Mouse (Mus musculus): ENCODE results near the gene Pced1b.

Pced1b gene

DNA sequence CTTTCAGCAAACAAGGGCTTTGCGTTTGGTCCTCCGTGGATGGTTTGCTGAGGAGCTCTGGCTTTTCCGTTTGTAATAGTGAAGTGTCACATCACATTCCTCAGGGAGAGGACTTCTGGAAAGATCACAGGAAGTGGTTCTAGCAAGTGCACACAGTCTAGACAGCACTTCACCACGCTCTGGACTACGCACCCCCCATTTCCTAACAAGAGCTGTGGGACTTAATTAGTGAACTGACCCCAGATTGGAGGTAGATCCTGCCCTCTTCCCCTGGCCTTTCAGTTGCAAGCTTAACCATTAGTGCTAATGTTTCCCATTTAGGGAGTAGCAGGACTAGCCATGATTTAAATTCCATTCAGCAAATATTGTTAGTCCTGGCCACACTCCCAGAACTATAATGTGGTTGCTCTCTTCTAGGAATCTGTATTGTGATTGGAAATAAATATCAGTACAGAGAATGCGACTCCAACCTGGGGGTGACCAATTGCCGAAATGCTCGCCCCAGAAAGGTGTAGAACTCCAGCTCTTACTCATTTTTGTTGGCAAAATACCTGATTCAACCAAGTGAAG is 10.4 kb downstream of the Pced1b start:
- no peak for DNase-seq (ENCODE audit: low read depth, low spot score)

DNA sequence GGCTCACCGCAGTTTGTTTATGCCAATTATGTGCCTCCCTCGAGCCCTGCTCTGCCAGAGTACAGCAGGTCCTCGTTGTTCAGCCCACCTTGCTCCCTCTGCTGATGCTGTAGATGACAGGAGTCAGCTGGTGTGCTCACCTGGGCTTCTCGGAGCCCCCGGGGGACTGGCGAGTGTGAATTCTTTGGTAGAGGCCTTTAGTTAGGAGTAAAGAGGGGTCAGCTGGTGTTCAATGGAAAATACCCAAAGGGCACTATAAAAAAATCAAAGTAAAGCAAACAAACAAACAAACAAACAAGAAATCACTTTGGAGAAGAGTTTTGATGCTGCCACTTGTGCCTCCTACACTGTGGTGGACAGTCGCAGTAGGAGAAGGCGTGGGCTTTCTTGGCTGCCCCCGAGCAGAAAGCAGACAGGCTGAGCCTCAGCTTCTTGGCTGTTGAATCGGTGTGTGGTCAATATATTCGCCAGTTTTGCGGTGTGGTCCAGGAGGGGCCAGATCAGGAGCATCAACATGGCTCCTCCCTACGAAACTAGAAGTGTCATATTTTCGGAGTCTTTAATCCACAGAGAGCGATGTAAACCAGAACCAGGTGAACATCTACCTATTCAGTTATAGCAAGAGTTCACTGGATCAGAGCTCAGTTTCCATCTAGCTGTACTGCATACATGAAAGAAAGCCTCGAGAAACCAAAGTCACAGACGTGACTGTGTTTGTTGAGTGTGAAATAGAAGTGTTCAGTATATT is 11.8 kb downstream of the Pced1b start:
- DNase-seq (ENCODE audit: low read depth, low spot score): no peak

- DNase-seq (ENCODE audit: low read depth, low spot score): no peak
Measured at GRCm38 (mm10) chr15:97259300-97259699, 12.4 kb downstream of the Pced1b start.

DNA sequence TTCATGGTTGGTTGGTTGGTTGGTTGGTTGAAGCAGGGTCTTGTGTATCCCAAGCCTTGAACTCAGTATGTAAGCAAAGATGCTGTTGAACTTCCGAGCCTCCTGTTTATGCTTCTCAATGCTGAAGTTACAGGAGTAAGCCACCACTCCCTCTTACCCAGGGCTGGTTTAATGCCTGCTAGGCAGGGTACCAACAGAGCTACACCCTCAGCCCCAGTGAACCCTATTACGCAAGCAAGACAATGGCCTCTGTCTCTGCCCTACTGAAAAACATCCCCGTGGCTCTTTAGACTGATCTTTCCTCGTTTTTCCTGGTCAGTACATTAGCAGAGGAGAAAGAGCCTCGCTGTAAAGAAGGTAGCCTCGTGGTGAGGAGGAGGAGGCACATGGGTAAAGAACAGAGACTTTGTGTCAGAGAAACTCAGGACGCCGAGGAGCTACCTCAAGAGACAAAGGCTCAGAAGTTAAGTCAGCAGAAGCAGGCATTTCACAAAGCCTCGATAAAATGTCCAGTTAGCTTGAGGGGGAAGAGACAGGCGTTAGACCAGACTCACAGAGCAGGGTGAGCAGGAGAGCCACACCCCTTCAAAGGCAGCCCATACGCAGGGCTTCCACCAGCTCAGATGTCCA is 13.2 kb downstream of the Pced1b start:
- DNase-seq (ENCODE audit: low read depth, low spot score): no peak

DNA sequence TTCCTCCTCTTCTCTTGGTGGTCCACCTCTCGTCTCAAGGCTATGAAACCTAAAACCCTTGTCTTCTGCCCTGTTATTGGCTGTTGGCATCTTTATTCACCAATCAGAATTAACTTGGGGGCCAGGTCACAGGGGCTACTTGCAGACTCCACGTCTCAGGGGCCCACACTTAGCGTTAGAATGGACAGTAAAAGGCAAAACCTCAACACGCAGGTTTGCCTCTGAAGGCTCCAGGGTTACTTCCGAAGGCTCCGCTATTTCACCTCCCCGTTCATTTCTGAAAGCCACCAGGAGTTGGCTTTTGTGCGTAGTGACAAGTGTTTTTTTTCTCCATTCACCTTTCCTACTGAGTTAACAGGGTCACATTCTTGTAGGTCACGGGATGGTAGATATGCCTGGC is 15.3 kb downstream of the Pced1b start:
- no peak for DNase-seq (ENCODE audit: low read depth, low spot score)

DNA sequence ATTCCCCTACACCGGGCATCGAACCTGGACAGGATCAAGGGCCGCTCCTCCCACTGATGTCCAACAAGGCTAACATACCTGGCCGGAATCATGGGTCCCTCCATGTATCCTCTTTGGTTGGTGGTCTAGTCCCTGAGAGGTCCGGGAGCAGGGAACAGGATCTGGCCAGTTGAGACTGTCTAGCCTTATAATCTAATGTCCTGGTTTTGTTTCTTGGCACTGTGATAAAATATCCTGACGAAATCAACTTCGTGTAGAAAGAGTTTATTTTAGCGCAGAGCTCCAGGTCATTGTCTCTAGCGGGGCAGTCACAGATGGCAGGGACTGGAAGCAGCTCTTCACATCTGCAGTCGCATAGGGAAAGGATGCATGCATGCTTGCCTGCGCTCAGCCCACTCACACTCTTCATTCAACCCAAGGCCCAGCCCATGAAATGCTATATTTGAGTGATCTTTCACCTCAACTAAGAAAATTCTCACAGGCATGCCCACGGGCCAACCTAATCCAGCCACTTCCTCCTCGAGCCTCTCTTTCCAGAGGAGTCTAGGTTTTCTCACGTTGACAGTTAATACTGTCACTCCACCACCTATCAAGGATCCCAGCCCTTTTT is 19.4 kb downstream of the Pced1b start:
- no peak for DNase-seq (ENCODE audit: low read depth, low spot score)

GRCm38 (mm10) chr15:97267094-97267695 is 20.3 kb downstream of the Pced1b start:
- no peak for DNase-seq (ENCODE audit: low read depth, low spot score)

DNA sequence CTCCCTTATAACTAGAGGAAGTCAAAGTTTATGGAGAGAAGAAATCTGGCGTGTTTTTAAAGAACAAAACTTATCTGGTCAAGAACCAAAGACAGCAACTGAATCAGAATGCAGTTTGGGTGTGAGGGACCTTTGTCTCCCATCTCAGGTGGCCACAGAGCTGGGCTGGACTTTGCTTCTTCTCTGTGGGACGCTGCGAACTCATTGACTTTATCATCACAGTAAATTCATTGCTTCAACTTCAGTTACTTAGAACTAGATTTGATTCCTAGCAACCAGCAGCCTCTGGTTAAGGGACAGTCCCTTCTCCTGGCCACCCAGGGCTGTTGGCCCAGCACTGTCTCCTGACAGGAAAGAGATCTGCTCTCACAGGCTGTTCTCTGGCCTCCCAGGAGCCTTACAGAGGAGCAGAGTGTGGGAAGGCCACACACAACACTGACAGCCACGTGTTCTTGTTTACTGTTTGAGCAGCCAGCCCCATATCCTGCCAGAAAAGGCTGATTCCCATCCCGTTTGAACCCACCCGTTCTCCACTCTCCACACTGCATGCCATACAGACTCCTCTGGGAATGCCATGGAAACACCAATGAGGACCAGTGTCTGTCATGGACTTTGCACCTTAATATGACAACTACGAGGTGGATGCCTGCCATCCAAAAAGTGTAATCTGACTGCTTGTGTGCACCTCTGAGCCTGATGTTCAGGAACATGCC is 25.2 kb downstream of the Pced1b start:
- no peak for DNase-seq (ENCODE audit: low read depth, low spot score)

DNA sequence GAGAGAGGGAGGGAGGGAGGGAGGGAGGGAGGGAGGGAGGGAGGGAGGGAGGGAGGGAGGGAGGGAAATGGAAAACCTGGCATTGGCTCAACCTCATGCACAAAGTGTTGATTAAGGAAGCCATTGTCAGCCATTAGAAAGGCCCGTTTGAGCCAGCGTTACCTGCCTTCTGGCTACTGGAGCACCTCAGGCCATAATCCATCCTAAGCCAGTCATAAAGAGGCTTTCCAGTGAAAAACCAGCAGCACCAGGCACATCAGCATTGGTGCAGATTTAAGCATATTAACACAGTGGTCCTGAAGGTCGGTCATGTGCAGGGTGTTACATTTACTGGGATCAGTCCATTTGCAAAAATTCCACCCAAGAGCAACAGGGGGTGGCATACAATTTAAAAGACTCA is 25.9 kb downstream of the Pced1b start:
- no peak for DNase-seq (ENCODE audit: low read depth, low spot score)

- DNase-seq (ENCODE audit: low read depth, low spot score): no peak
Measured at GRCm38 (mm10) chr15:97275626-97276395, 28.9 kb downstream of the Pced1b start.

GRCm38 (mm10) chr15:97276660-97277153 is 29.8 kb downstream of the Pced1b start:
- no peak for DNase-seq (ENCODE audit: low read depth, low spot score)

DNA sequence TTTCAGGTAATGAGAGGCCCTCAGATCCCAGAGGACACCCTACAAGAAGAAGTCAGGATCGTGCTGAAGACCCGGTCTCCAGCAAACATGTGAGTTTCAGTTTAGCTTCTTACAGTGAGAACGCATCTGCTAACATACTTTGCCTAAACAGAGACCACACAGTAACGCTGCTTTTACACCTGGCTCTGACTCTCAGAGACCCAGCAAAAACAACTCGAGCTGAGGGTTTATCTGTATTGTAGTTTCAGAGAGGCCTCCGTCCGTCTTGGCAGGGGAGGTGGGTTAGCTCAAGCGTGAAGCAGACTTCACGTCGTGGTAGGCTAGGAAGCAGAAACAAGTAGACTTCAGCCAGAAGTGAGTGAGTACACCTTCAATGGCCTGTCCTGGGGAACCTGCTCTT is 30.4 kb downstream of the Pced1b start:
- DNase-seq (ENCODE audit: low read depth, low spot score): no peak

- DNase-seq (ENCODE audit: low read depth, low spot score): no peak
Measured at GRCm38 (mm10) chr15:97278340-97278948, 31.5 kb downstream of the Pced1b start.

GRCm38 (mm10) chr15:97280131-97280530 is 33.2 kb downstream of the Pced1b start:
- DNase-seq (ENCODE audit: low read depth, low spot score): no peak

GRCm38 (mm10) chr15:97280776-97281175 is 33.9 kb downstream of the Pced1b start:
- DNase-seq (ENCODE audit: low read depth, low spot score): no peak

DNA sequence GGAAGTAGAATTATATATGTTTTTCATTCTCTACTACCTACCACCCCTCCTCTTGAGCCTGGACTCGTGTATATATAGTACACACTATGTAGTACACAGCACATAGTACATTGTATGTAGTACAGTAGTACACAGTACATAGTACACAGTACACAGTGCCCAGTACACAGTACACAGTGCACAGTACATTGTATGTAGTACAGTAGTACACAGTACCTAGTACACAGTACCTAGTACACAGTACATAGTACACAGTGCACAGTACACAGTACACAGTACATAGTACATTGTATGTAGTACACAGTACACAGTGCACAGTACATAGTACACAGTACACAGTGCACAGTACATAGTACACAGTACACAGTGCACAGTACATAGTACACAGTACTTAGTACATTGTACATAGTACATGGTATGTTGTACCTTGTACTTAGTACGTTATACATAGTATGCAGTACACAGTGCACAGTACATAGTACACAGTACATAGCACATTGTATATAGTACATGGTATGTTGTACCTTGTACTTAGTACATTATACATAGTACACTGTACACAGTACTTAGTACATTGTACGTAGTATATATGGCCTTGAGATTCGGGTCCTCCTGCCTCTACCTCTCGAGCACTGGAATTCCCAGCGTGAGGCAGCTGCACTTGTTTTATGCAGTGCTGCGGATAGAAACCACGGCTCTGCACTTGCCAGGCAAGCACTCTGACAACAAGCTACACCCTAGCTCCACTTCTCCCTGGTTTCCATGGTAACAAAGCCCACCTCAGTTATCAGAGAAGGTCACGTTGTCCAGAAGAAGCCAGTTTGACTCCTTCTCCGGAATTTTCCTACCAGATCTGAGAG is 35.0 kb downstream of the Pced1b start:
- DNase-seq (ENCODE audit: low read depth, low spot score): no peak

GRCm38 (mm10) chr15:97282572-97282881 is 35.6 kb downstream of the Pced1b start:
- DNase-seq (ENCODE audit: low read depth, low spot score): no peak

DNA sequence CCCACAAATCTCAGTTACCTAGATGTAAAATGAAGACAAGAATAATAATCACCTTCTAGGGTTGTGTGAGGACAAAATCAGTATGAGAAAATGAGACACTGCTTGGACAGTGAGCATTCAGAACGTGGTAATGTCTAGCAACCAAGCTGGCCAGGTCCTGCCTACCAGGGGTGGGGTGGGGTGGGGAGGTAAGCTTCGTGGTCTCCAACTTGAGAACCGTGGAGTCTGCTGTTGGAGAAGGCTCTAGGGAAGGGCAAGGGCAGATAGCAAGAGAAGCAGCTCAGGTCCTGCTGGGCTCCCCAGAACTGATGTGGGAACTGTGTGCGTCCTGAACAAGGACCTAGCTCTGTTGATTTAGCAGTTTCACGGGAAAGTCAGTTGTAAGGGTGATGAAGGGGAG is 37.3 kb downstream of the Pced1b start:
- DNase-seq (ENCODE audit: low read depth, low spot score): no peak

GRCm38 (mm10) chr15:97285665-97286212 is 38.8 kb downstream of the Pced1b start:
- DNase-seq (ENCODE audit: low read depth, low spot score): no peak
